Mouse (Mus musculus) mouse embryonic stem cell (cell line): ENCODE data around the gene Arhgef19.

ENCODE experiments used
- in situ Hi-C, 2 experiments: fragments of 300-500 bp; cut with MboI; formaldehyde crosslinking; loops; 1 replicate in 1 of 2; 3 replicates in 1 of 2; pipeline ENCODE4 v1.14.3; 2019 to 2020; ENCODE audit warnings: low sequenced_read_pairs in 2 of 2, low pct_unique_long_range_greater_than_20kb in 1 of 2, mixed read lengths in 1 of 2; ENCODE audit not compliant: unreplicated experiment in 1 of 2

Gene Arhgef19

GRCm38 (mm10) chr4:141278154-141278553 is 38.9 kb downstream of the Arhgef19 start:
- in situ Hi-C loops, result no loop called here

GRCm38 (mm10) chr4:141279327-141279726 is 40.0 kb downstream of the Arhgef19 start:
- in situ Hi-C loops, result no loop called here

- in situ Hi-C loops, result loop anchor here (5.0 to 10.0 kb wide), 2 partner anchors 288 to 785 kb away; no protein-coding TSS in a partner anchor
Measured at GRCm38 (mm10) chr4:141279783-141280182, 40.5 kb downstream of the Arhgef19 start.

GRCm38 (mm10) chr4:141280471-141280870 is 41.2 kb downstream of the Arhgef19 start:
- in situ Hi-C loops, result loop anchor here (5.0 to 10.0 kb wide), 2 partner anchors 287 to 784 kb away; no protein-coding TSS in a partner anchor

GRCm38 (mm10) chr4:141281153-141281552 is 41.9 kb downstream of the Arhgef19 start:
- in situ Hi-C loops, result loop anchor here (5.0 to 10.0 kb wide), 2 partner anchors 286 to 784 kb away; no protein-coding TSS in a partner anchor

- in situ Hi-C loops, result loop anchor here (5.0 to 10.0 kb wide), 2 partner anchors 286 to 783 kb away; no protein-coding TSS in a partner anchor
Measured at GRCm38 (mm10) chr4:141281578-141281977, 42.3 kb downstream of the Arhgef19 start.

- in situ Hi-C loops, result loop anchor here (5.0 to 10.0 kb wide), 2 partner anchors 285 to 783 kb away; no protein-coding TSS in a partner anchor
Measured at GRCm38 (mm10) chr4:141282087-141282486, 42.8 kb downstream of the Arhgef19 start.

GRCm38 (mm10) chr4:141282623-141283022 is 43.3 kb downstream of the Arhgef19 start:
- in situ Hi-C loops, result loop anchor here (5.0 to 10.0 kb wide), 2 partner anchors 285 to 782 kb away; no protein-coding TSS in a partner anchor

- in situ Hi-C loops, result loop anchor here (5.0 to 10.0 kb wide), 2 partner anchors 284 to 781 kb away; no protein-coding TSS in a partner anchor
Measured at GRCm38 (mm10) chr4:141283176-141283878, 44.0 kb downstream of the Arhgef19 start.

- in situ Hi-C loops, result loop anchor here (5.0 to 10.0 kb wide), 2 partner anchors 283 to 781 kb away; no protein-coding TSS in a partner anchor
Measured at GRCm38 (mm10) chr4:141283879-141284411, 44.6 kb downstream of the Arhgef19 start.

- in situ Hi-C loops, result loop anchor here (5.0 to 10.0 kb wide), 2 partner anchors 283 to 780 kb away; no protein-coding TSS in a partner anchor
Measured at GRCm38 (mm10) chr4:141284486-141284885, 45.2 kb downstream of the Arhgef19 start.

GRCm38 (mm10) chr4:141285128-141285527 is 45.8 kb downstream of the Arhgef19 start:
- in situ Hi-C loops, result loop anchor here in 1 of 2 experiments (5.0 to 10.0 kb wide), 2 partner anchors 282 to 780 kb away; no protein-coding TSS in a partner anchor

GRCm38 (mm10) chr4:141286860-141287517 is 47.7 kb downstream of the Arhgef19 start:
- in situ Hi-C loops, result loop anchor here in 1 of 2 experiments (5.0 to 10.0 kb wide), 2 partner anchors 280 to 778 kb away; no protein-coding TSS in a partner anchor

- in situ Hi-C loops, result loop anchor here in 1 of 2 experiments (5.0 to 10.0 kb wide), 2 partner anchors 280 to 777 kb away; no protein-coding TSS in a partner anchor
Measured at GRCm38 (mm10) chr4:141287518-141288004, 48.3 kb downstream of the Arhgef19 start.

- in situ Hi-C loops, result loop anchor here in 1 of 2 experiments (5.0 to 10.0 kb wide), 2 partner anchors 279 to 777 kb away; no protein-coding TSS in a partner anchor
Measured at GRCm38 (mm10) chr4:141288152-141288551, 48.9 kb downstream of the Arhgef19 start.

- in situ Hi-C loops, result no loop called here
Measured at GRCm38 (mm10) chr4:141291571-141292375, 52.5 kb downstream of the Arhgef19 start.

GRCm38 (mm10) chr4:141295774-141296186 is 56.5 kb downstream of the Arhgef19 start:
- in situ Hi-C loops, result no loop called here

GRCm38 (mm10) chr4:141297934-141298333 is 58.6 kb downstream of the Arhgef19 start:
- in situ Hi-C loops, result no loop called here
